Mouse (Mus musculus) T-helper 1 cell (primary cell): Measurements from ENCODE around the gene Alk.

Experiments used
- in situ Hi-C: fragments of 300-600 bp; cut with MboI, MseI; formaldehyde crosslinking; loops from one replicate; pipeline ENCODE4 v1.15.1; 2025; ENCODE audit warnings: high pct_unique_total_duplicates

The Alk gene

GRCm38 (mm10) chr17:72401349-72401748 lies 203.1 kb downstream of the Alk start:
- in situ Hi-C loops = loop anchor here (10.0 kb wide), 1 partner anchor 1807 kb away; no protein-coding TSS in a partner anchor

DNA sequence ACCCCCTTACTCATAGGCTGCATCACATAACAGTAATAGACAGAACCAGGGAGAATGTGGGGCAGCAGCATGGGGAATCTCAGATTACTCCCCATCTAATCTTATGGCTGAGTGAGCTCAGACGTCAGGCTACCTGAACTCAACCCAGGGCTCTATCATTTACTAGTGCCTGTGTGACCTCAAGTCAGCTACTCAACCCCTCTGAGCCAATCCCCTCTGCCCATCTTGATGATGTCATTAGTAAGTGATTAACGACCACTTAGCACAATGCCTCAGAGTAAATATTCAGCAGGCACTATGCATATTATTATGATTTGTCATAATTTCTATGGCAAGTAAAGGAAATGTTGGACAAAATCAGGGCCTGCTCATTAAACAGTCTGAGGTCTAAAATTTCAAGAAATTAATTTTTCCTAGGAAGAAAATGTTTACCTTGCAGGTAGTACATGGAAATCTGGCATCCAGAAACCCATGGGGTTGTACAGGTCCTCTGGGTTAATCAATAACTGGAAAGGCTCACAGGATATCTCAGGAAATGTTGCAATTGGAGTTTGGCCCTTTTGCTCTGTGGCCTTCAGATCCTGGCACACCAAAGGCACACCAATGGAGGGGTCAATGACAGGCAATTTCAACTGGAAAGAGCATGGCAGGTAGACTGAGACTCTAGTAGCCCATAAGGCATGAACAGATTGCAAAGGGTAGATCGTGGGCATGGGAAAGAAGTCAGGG lies 204.9 kb downstream of the Alk start:
- in situ Hi-C loops = loop anchor here (10.0 kb wide), 1 partner anchor 1805 kb away; no protein-coding TSS in a partner anchor

- in situ Hi-C loops = no loop called here
Measured at GRCm38 (mm10) chr17:72395956-72396355, 208.5 kb downstream of the Alk start.

- in situ Hi-C loops = no loop called here
Measured at GRCm38 (mm10) chr17:72368991-72369390, 235.4 kb downstream of the Alk start.

DNA sequence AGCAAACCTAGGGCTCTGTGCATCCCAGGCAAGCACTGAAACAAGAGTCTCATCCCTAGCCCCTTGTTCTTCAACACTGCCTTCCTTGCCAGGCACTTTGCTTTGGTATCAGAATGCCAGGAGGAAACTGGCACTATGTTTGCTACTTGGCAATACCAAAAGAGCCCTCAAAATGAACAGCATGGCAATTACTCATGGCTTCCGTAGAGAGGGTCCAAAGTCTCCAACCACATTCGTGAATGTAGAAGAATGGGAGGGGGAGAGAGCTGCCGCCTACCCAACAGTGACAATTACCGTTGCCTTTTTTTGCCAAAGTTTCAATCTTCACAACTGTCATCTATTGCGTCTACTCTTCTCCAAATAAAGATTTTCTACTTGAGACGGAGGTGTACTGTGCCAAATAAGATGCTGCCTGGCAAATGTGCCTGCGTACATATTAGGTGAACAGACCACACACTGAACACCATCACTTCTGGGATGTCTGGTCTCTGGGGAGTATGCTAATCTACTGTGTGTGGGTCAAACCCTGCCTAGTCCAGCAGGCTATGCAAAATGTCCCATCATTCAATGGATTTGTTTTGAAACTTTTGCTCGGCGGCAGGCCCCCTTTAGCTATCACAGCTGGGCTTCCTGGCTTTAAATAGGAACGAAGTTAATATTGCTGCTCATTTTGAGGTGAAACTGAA lies 241.5 kb downstream of the Alk start:
- in situ Hi-C loops = no loop called here

GRCm38 (mm10) chr17:72361961-72362360 lies 242.5 kb downstream of the Alk start:
- in situ Hi-C loops = no loop called here

DNA sequence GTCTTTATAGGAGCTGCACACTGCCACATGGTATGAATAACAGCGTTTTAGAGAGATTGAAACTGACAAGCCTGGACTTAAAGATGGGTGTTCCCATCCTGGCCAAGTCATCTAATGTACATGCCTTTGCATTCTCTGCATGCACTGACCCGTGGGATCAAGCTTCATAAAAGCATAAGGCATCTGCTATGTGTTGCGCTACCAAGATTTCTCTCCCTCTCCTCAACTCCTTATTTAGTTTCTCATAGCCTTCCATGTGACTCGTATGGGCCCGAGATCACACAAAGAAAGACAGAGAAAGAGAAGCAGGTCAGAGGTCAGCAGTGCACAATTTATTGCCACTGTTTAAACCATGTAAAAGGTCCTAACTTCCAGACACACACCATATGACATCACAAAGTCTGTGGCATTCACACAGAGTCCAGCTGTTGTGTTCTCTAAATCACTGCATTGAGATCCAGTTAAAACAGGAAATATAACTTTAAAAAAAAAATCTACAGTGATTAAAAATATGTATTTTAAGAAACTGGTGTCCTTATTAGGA lies 247.6 kb downstream of the Alk start:
- in situ Hi-C loops = no loop called here

DNA sequence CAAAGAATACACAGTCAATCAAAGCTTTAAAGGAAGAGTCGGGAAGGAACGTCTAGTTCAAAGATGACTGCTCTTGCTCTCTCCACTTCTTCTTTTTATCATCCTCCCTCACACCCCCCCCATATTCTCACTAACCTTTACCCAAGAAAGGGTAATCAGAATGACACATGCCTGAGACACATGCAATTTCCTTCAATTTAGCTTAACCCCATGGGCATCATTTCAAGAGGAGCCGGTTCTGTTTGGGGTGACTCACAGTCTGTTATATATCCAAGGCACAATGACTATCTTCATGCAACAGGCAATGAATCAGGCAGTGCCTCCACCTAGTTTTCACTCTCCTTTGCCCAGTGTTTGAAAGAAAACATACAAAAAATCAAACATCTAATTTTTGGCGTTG lies 265.0 kb downstream of the Alk start:
- in situ Hi-C loops = no loop called here

- in situ Hi-C loops = no loop called here
Measured at GRCm38 (mm10) chr17:72332909-72333308, 271.5 kb downstream of the Alk start.

- in situ Hi-C loops = loop anchor here (10.0 kb wide), 1 partner anchor 1279 kb away; no protein-coding TSS in a partner anchor
Measured at GRCm38 (mm10) chr17:72325941-72326340, 278.5 kb downstream of the Alk start.

DNA sequence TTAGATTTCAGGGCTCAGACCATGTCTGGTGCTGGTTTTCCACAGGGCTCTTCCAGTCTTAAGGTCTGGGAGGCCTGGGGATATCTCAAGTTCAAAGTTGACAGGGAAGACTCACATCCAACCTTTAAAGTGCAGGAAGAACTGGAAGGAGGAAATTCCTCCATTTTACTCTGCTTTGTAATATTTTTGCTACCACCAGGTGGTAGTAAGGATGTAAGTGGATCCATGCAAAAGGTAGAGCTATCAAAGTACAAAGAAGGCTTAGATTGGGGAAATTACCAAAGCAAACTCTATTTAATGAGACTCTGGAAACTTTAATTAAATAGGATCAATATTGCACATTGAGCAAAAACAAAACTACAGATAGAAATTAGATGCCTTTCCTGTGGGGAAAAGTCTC lies 284.9 kb downstream of the Alk start:
- in situ Hi-C loops = no loop called here

DNA sequence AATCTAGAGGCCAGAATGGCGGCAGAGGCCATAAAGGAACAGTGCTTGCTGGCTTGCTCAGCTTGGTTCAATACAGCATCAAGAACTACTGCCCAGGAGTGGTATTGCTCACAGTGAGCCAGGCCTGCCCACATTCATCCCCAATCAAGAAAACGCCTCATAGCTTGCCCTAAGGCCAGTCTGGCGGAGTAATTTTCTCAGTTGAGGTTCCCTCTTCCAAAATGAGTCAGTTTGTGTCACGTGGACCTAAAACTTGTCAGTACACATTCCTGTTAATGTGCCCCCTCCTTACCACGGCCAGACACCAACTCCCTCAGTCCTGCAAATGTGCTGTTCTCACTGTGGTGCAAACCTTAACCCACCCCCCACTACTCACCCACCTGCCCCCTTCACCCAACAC lies 304.8 kb downstream of the Alk start:
- in situ Hi-C loops = no loop called here

GRCm38 (mm10) chr17:72296349-72296748 lies 308.1 kb downstream of the Alk start:
- in situ Hi-C loops = no loop called here

- in situ Hi-C loops = no loop called here
Measured at GRCm38 (mm10) chr17:72293267-72293580, 311.2 kb downstream of the Alk start.

DNA sequence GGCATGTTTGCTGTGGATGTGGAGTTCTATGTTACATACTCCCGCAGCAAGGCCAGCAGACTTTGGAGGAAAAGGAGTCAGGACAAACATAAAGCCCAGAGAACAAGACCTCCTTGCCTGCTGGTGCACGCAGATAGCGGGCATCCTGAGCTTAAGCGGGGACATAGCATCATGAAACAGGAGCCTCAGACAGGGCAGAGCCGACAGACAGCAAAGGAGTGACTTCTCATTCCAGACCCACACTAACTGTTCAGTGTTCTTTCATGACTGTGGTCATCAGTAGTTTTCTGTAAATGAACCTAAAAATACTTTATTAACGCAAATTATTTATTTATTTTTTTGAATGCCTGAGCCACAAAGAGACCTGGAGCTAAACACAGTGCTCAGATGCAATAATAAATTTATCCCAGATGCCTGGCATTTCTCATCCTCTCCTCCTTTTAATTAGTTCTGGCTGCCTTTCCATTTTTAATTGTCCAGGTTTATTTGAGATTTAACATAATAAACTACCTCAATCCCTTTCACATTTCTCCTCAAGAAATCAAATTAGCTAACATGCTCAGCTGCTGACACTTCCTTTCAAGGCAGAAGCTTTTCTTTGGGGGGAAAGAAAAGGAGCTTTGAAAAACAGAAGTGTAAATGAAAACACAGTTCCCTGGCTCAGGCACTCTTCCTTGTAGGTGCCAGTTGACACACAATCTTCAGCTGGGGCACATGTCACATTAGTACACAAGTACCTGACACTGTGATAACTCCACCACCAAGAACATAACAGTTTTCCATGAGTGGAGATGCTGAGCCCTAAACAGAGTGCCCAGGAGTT lies 311.8 kb downstream of the Alk start:
- in situ Hi-C loops = no loop called here

DNA sequence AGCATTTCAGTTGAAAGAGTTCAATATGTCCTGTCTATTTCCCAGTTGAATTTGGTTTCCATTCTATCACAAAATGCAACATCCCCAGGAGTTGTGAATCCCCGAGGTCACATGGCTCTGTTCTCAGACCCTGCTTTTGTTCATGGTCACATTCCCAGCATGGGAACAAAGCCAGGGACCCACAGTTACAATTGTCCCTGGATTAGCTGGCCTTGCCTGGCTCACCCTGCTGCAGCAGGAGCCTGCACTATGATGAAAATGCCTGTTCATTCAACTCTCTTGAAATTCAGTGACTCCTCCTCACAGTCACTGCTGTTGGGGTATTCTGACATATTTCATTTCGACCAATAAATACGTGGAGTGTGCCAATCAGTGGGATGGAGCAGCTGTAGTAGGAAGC lies 318.5 kb downstream of the Alk start:
- in situ Hi-C loops = no loop called here

DNA sequence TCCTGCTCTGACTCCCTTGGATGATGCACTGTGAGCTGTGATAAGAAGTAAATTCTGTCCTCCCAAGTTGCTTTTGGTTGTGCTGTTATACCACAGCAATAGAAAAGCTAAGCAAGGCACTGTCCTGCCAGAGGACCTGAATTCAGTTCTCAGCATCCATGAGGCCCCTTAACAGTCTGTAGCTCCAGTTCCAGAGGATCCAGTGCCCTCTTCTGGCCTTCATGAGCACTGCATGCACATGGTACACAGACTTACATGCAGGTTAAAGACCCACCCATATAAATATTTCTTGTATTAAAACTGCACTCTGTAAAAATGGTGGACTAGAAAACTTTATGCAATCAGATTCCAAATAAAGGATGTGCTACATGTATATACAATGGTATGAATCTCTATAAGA lies 326.1 kb downstream of the Alk start:
- in situ Hi-C loops = no loop called here

DNA sequence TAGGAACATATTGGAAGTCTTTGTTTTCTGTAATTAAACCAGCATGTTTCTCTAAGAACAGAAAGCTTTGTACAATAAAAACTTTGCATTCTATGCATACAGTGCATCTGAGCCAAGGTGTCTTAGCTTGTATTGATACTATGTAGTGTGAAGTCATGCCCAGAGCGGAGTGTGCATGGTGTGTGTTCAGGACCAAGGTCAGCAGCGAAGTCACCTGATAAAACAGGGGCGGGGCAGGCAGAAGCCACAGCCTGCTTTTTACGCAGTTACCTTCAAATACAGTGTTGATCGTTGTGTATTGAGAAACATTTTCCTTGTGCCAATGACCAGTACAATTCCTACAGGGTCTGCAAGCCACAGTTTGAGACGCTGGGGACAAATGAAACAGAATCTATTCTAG lies 327.6 kb downstream of the Alk start:
- in situ Hi-C loops = no loop called here

- in situ Hi-C loops = no loop called here
Measured at GRCm38 (mm10) chr17:72275391-72275904, 329.0 kb downstream of the Alk start.

- in situ Hi-C loops = no loop called here
Measured at GRCm38 (mm10) chr17:72274205-72274604, 330.2 kb downstream of the Alk start.

- in situ Hi-C loops = no loop called here
Measured at GRCm38 (mm10) chr17:72271640-72272039, 332.8 kb downstream of the Alk start.

GRCm38 (mm10) chr17:72268529-72268928 lies 335.9 kb downstream of the Alk start:
- in situ Hi-C loops = no loop called here
